In genomic region chr3:28816010-28816540, GRCm38 (mm10) we compare ENCODE assay signal across 1 mouse cellular context.
TF ChIP-seq lines count a peak whose summit lies in the region.

No protein-coding gene starts in this region.

TF ChIP-seq in MEL, 35 proteins besides CTCF, POLR2A, EP300 and RAD21 (continued from another document):
- TF ChIP-seq MXI1 (IDR thresholded peaks at IDR 0.05; ENCODE audit: low read depth, low read length) (no peak), TCF12 (IDR thresholded peaks at IDR 0.05; ENCODE audit: low read depth, low read length) (no peak), RCOR1 (IDR thresholded peaks at IDR 0.05; ENCODE audit: low read depth, low read length) (no peak), MAX (IDR thresholded peaks at IDR 0.05; ENCODE audit: low read length) (no peak), TBP (IDR thresholded peaks at IDR 0.05; ENCODE audit: low read depth, low read length) (no peak)
TF ChIP-seq in MEL: peak in this region for 0.
